Mouse (Mus musculus) liver, embryonic 15.5 days (tissue): ENCODE data around the gene Tmem141. TPM values are rescaled to one million over a fixed set of nuclear protein-coding genes. Genes with fewer than 3 reads are reported as not detected.
A peak's percentile ranks its signal among the peaks of the same experiment; 100 is the strongest.

Experiments
- ATAC-seq: fragments of 200-750 bp; cut with Nextera tagmentation; 2 replicates; pipeline ENCODE4 v1.8.0; 2017; ENCODE audit warnings: moderate number of reproducible peaks, mild to moderate bottlenecking, moderate library complexity; ENCODE audit not compliant: insufficient read depth
- H3K27ac ChIP-seq: fragments of 300-500 bp; sonication (generic); replicated peaks from 2 replicates; pipeline ENCODE4 v1.5.1; 2015; ENCODE audit warnings: mild to moderate bottlenecking, inconsistent platforms
- H3K27me3 ChIP-seq: fragments of 300-500 bp; sonication (generic); 2 replicates; pipeline ENCODE4 v1.6.1; 2015; ENCODE audit warnings: mild to moderate bottlenecking, inconsistent platforms
- H3K36me3 ChIP-seq: fragments of 300-500 bp; sonication (generic); replicated peaks from 2 replicates; pipeline ENCODE4 v1.6.1; 2015; ENCODE audit warnings: moderate library complexity, mild to moderate bottlenecking, inconsistent platforms
- H3K4me1 ChIP-seq: fragments of 300-500 bp; sonication (generic); replicated peaks from 2 replicates; pipeline ENCODE4 v1.6.1; 2015; ENCODE audit warnings: inconsistent platforms
- H3K4me2 ChIP-seq: fragments of 300-500 bp; sonication (generic); 2 replicates; pipeline ENCODE4 v1.6.1; 2015; ENCODE audit warnings: moderate library complexity, mild to moderate bottlenecking, inconsistent platforms
- H3K4me3 ChIP-seq: fragments of 300-500 bp; sonication (generic); replicated peaks from 2 replicates; pipeline ENCODE4 v1.5.1; 2015; ENCODE audit warnings: mild to moderate bottlenecking, inconsistent platforms
- H3K9ac ChIP-seq: fragments of 300-500 bp; sonication (generic); 2 replicates; pipeline ENCODE4 v1.6.1; 2015; ENCODE audit warnings: moderate library complexity, mild to moderate bottlenecking, inconsistent platforms
- H3K9me3 ChIP-seq: fragments of 300-500 bp; sonication (generic); replicated peaks from 2 replicates; pipeline ENCODE4 v1.6.1; 2016; ENCODE audit warnings: inconsistent platforms
- WGBS: fragments of 180-500 bp; shearing (Covaris S2); methylation state at CpG from one replicate; pipeline ENCODE4 v1.1.7; 2015; ENCODE audit warnings: mixed read lengths; ENCODE audit not compliant: insufficient replicate concordance; 5-methylcytosine and 5-hydroxymethylcytosine counted together
- polyA plus RNA-seq: library from polyadenylated mRNA; unstranded; fragments of >200 nt; fragmentation: Nextera tagmentation; extraction: Ambion mirVana; gene quantifications from 2 replicates; pipeline ENCODE4 v1.2.1, GENCODE M21; 2015

Gene Tmem141
- polyA plus RNA-seq, 1 experiment from 2014 or later: 8.2 TPM

- peak; percentile 79 for ATAC-seq
- H3K9ac ChIP-seq: peak within 1 kb of the TSS; percentile 91
- H3K9me3 ChIP-seq: no peaks in the 10 kb centered on the region
- peak within 1 kb of the TSS; percentile 89 for H3K4me3 ChIP-seq
- H3K4me2 ChIP-seq: peak within 1 kb of the TSS; percentile 80
- peaks cover 5% of the 10 kb centered on the region for H3K36me3 ChIP-seq
- H3K27me3 ChIP-seq: peaks cover 6% of the 10 kb centered on the region; the same call in 1 of the 2 replicates
- peaks cover 31% of the 10 kb centered on the region for H3K4me1 ChIP-seq
- WGBS: under 1% methylated on average over 80 of the region's 80 CpGs
- peak within 1 kb of the TSS; percentile 86 for H3K27ac ChIP-seq
These were observed 13.8 kb downstream of the Tmem141 start, which contains the start of gene Rabl6 for GRCm38 (mm10) chr2:25607761-25608622. Gene Rabl6 (minus strand): TSS chr2:25608521.

GRCm38 (mm10) chr2:25602526-25602925 lies 19.3 kb downstream of the Tmem141 start:
- H3K4me2 ChIP-seq: no peak overlapping the region
- 79% methylated on average over 5 of the region's 5 CpGs for WGBS
- ATAC-seq: no peak
- H3K27ac ChIP-seq: no peak overlapping the region
- no peak overlapping the region for H3K4me3 ChIP-seq
- H3K9me3 ChIP-seq: no peaks in the 10 kb centered on the region
- H3K4me1 ChIP-seq: peaks cover 36% of the 10 kb centered on the region
- H3K9ac ChIP-seq: no peak overlapping the region
- H3K27me3 ChIP-seq: no peaks in the 10 kb centered on the region
- H3K36me3 ChIP-seq: peaks cover 60% of the 10 kb centered on the region

GRCm38 (mm10) chr2:25600037-25600436 lies 21.8 kb downstream of the Tmem141 start:
- no peak overlapping the region for H3K4me2 ChIP-seq
- H3K27ac ChIP-seq: peak overlapping the region; percentile 19; the same call in 1 of the 2 replicates
- peaks cover 19% of the 10 kb centered on the region for H3K4me1 ChIP-seq
- H3K9ac ChIP-seq: no peak overlapping the region
- no peak overlapping the region for H3K4me3 ChIP-seq
- no peaks in the 10 kb centered on the region for H3K9me3 ChIP-seq
- peak; percentile 69 for ATAC-seq
- peaks cover 84% of the 10 kb centered on the region for H3K36me3 ChIP-seq
- H3K27me3 ChIP-seq: no peaks in the 10 kb centered on the region
- WGBS: 67% methylated on average over 2 of the region's 2 CpGs

GRCm38 (mm10) chr2:25598749-25599148 lies 23.1 kb downstream of the Tmem141 start:
- Histone ChIP-seq H3K27ac (no peak overlapping the region), H3K9me3 (no peaks in the 10 kb centered on the region), H3K4me1 (peaks cover 19% of the 10 kb centered on the region), H3K9ac (no peak overlapping the region), H3K36me3 (peaks cover 92% of the 10 kb centered on the region), H3K27me3 (no peaks in the 10 kb centered on the region), H3K4me2 (no peak overlapping the region), H3K4me3 (no peak overlapping the region)
- no peak for ATAC-seq
- WGBS: 83% methylated on average over 1 of the region's 1 CpGs

- no peak overlapping the region for H3K27ac ChIP-seq
- no peak overlapping the region for H3K9ac ChIP-seq
- H3K4me3 ChIP-seq: no peak overlapping the region
- ATAC-seq: no peak
- H3K9me3 ChIP-seq: no peaks in the 10 kb centered on the region
- WGBS: 80% methylated on average over 5 of the region's 5 CpGs
- no peaks in the 10 kb centered on the region for H3K27me3 ChIP-seq
- no peak overlapping the region for H3K4me2 ChIP-seq
- peaks cover 94% of the 10 kb centered on the region for H3K36me3 ChIP-seq
- H3K4me1 ChIP-seq: peaks cover 19% of the 10 kb centered on the region
These were observed 24.9 kb downstream of the Tmem141 start for GRCm38 (mm10) chr2:25596765-25597510.

- H3K36me3 ChIP-seq: peaks cover 80% of the 10 kb centered on the region
- no peak overlapping the region for H3K27ac ChIP-seq
- no peak overlapping the region for H3K9ac ChIP-seq
- ATAC-seq: no peak
- H3K9me3 ChIP-seq: no peaks in the 10 kb centered on the region
- H3K4me3 ChIP-seq: no peak overlapping the region
- no peaks in the 10 kb centered on the region for H3K4me1 ChIP-seq
- H3K4me2 ChIP-seq: no peak overlapping the region
- 53% methylated on average over 2 of the region's 2 CpGs for WGBS
- no peaks in the 10 kb centered on the region for H3K27me3 ChIP-seq
These were observed 29.9 kb downstream of the Tmem141 start for GRCm38 (mm10) chr2:25591863-25592262.

GRCm38 (mm10) chr2:25588227-25588907 lies 33.4 kb downstream of the Tmem141 start:
- Histone ChIP-seq H3K9me3 (no peaks in the 10 kb centered on the region), H3K27me3 (no peaks in the 10 kb centered on the region), H3K4me1 (no peaks in the 10 kb centered on the region), H3K9ac (no peak overlapping the region), H3K36me3 (peaks cover 83% of the 10 kb centered on the region), H3K4me2 (no peak overlapping the region), H3K27ac (0 out of 2 replicates have a peak overlapping the region, but pooled peaks have one; percentile 9), H3K4me3 (no peak overlapping the region)
- WGBS: 69% methylated on average over 8 of the region's 8 CpGs
- no peak for ATAC-seq

GRCm38 (mm10) chr2:25587290-25587689 lies 34.5 kb downstream of the Tmem141 start:
- H3K4me1 ChIP-seq: peaks cover 9% of the 10 kb centered on the region
- no peaks in the 10 kb centered on the region for H3K27me3 ChIP-seq
- WGBS: 75% methylated on average over 8 of the region's 8 CpGs
- H3K36me3 ChIP-seq: peaks cover 75% of the 10 kb centered on the region
- H3K4me2 ChIP-seq: no peak overlapping the region
- no peaks in the 10 kb centered on the region for H3K9me3 ChIP-seq
- no peak overlapping the region for H3K4me3 ChIP-seq
- H3K27ac ChIP-seq: no peak overlapping the region
- H3K9ac ChIP-seq: no peak overlapping the region
- no peak for ATAC-seq

- Histone ChIP-seq H3K36me3 (peaks cover 58% of the 10 kb centered on the region), H3K9me3 (no peaks in the 10 kb centered on the region), H3K9ac (no peak overlapping the region), H3K4me3 (no peak overlapping the region), H3K4me2 (no peak overlapping the region), H3K27me3 (peaks cover 13% of the 10 kb centered on the region), H3K4me1 (peaks cover 25% of the 10 kb centered on the region), H3K27ac (no peak overlapping the region)
- ATAC-seq: no peak
- WGBS: 79% methylated on average over 3 of the region's 3 CpGs
These were observed 36.2 kb downstream of the Tmem141 start for GRCm38 (mm10) chr2:25585601-25586000.

GRCm38 (mm10) chr2:25584856-25585255 lies 36.9 kb downstream of the Tmem141 start:
- H3K4me2 ChIP-seq: no peak overlapping the region
- H3K36me3 ChIP-seq: peaks cover 51% of the 10 kb centered on the region
- no peaks in the 10 kb centered on the region for H3K9me3 ChIP-seq
- no peak overlapping the region for H3K4me3 ChIP-seq
- peaks cover 32% of the 10 kb centered on the region for H3K4me1 ChIP-seq
- H3K27ac ChIP-seq: no peak overlapping the region
- ATAC-seq: no peak
- WGBS: 72% methylated on average over 4 of the region's 4 CpGs
- peaks cover 21% of the 10 kb centered on the region for H3K27me3 ChIP-seq
- H3K9ac ChIP-seq: no peak overlapping the region

GRCm38 (mm10) chr2:25584152-25584551 lies 37.7 kb downstream of the Tmem141 start:
- peaks cover 39% of the 10 kb centered on the region for H3K4me1 ChIP-seq
- 80% methylated on average over 3 of the region's 3 CpGs for WGBS
- no peak overlapping the region for H3K4me2 ChIP-seq
- no peak overlapping the region for H3K4me3 ChIP-seq
- no peak overlapping the region for H3K27ac ChIP-seq
- no peaks in the 10 kb centered on the region for H3K9me3 ChIP-seq
- no peak overlapping the region for H3K9ac ChIP-seq
- peaks cover 28% of the 10 kb centered on the region for H3K27me3 ChIP-seq
- peaks cover 48% of the 10 kb centered on the region for H3K36me3 ChIP-seq
- ATAC-seq: no peak
